Mouse (Mus musculus): ENCODE data around the gene Sulf2.

The Sulf2 gene

DNA sequence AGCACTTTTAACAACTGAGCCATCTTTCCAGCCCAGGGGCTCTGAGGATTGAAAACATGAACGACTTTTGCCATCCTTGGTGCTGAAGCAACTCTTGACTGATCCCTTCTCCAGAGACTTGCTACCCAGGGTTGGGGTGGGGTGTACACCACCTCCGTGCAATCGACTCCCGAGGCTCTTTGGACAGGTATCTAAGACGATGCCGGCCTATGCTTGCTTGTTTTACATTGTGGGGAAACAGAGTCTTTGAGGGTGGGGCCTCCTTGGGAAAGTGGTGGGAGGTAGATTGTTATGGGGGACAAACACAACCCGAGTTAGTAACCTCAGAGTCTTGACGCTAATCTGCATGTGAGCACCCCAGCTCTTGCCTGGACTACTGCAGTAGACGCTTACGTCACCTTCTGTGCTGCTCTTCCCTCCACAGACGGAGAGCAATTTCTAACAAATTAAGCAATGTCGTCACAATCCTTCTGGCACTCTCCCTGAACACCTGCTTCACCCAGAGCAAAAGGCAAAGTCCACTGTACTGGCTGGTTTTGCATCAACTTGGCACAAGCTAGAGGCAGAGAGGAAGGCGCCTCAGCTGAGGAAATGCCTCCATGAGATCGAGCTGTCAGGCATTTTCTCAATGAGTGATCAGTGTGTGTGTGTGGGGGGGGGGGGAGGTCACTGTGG, 33.6 kb downstream of the Sulf2 start:
- peak; percentile 59 for DNase-seq (ENCODE audit: extremely low read depth, low read depth, low spot score)

DNA sequence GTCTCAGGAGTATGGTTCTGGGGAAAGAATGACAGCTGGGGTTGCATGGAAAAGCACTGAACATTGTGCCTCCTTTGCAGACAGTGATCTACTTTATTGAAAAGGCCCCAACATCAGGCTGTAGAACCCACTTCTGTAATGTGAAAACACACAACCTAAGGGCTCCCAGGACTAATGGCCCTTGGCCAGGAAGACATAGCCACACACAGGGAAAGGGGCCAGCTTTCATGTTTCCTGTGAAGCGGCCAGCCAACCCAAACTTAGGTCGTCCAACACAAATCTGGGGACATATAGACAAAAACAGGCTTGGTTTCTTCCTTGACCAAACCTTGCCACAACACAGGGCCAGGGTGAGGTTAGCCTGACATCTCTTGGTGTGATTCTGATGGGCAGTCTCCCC, 35.5 kb downstream of the Sulf2 start:
- DNase-seq (ENCODE audit: extremely low read depth, low read depth, low spot score), result no peak

DNA sequence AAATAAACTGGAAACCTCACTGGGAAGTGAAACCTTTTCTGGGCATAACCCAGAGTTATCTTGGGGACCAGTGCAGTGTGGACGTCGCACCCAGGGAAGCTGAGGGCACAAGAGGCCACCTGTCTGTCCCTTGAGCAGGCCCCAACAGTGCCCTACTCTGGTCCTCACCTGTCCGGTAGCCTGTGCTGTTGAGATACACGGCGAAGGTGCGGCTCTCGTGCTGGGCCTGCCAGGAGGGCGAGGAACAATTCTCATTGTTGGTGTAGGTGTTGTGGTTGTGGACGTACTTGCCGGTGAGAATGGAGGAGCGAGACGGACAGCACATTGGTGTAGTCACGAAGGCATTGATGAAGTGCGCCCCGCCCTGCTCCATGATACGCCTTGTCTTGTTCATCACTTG, 38.8 kb downstream of the Sulf2 start:
- DNase-seq (ENCODE audit: extremely low read depth, low read depth, low spot score), result no peak

DNA sequence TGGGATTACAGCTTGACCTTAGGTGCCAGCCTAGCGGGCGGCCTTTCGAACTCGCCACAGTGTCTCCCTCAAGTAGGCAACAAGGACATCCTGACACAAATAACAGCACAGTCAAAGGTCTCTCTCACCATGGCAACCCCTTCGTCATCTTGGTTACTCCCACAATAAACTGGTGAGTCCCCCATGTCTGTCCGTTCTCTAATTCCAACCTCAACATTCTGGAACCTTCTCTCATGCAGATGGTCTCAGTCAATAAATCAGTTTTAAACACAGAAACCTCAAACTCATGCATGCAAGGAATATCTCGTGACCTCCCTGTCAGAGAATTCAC, 39.2 kb downstream of the Sulf2 start:
- no peak for DNase-seq (ENCODE audit: extremely low read depth, low read depth, low spot score)

DNA sequence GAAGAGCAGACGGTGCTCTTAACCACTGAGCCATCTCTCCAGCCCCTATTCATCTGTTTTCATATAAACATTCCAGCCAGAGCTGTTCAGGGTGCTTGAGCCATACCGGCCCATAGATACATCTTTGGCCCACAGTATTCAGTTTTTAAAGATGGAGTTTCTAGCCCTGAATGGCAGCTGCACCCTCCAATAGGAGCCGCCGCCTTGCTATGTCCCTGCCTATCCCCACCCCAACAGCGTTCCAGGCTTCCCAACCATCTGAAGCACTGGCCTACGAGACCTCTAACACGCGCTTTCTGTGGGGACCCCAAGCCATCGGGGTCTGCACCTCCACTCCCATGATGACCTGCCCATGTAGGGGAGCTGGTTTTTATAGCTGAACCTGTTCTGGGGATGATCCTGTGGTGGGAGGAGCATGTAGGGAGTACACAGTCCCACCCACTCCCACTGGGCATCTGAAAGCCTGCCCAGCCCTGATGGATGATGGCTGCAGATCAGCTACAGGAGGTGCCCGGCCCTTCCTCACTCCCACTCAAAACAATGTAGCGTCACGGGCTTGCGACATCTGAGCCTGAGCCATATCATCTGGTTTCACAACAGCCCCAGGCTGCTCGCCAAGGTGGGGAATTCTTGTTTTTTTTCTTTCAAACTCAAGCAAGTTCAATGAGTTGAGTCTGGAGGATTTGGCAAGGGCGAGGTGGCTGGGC, 39.7 kb downstream of the Sulf2 start:
- DNase-seq (ENCODE audit: extremely low read depth, low read depth, low spot score), result peak; percentile 47

DNA sequence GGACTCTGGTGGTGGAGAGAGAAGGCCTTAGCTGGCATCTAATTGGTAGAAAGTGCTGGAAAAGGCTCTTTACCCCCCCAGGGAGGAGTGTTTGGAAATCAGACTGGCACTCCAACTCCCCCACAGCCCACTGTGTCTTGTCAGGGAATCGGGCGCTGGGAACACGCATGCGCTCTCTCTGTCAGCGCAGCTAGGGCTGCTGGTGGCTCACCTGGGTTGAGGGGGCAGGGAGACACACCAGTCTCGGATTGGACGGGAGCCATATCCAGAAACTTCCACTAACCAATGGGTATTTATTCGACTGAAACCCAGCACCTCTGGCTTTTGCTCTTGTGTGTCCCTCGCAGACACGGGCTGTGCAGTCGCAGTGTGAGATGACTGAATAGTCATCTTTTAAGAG, 42.5 kb downstream of the Sulf2 start:
- DNase-seq (ENCODE audit: extremely low read depth, low read depth, low spot score), result no peak

DNA sequence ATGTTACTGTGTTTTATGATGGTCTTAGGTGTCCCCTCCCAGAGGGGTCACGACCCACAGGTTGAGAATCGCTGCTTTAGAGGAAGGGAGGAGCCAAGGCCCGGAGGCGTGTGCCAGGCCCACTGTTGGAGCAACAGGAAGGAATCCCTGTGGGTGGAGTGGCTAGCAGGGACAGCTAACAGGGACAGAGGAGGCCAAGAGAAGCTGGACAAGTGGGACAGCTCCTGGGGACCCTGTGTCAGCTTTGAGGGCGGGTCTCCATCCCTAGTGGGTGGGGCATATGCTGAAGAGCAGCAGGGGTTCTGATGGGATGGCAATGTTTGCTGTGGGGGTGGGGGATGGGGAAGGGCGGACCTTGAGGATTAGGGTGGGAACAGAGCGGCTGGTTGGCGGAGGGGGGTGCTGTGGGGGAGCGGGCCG, 43.6 kb downstream of the Sulf2 start:
- DNase-seq (ENCODE audit: extremely low read depth, low read depth, low spot score), result no peak

DNA sequence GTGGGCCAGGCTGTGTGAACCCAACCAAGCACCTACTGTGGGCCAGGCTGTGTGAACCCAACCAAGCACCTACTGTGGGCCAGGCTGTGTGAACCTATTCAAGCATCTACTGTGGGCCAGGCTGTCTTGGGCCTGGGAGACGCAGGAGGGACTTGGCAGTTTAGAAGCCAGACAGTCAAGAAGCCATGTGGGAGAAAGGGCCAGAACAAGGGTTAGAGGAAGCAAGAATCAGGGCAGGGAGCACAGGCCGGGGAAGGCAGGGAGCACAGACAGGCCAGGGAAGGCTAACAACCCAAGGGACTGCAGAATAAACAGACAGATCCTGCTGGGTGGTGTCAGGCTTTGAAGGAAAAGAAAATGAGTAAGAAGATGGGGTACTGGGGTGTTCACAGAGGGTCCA, 44.2 kb downstream of the Sulf2 start:
- DNase-seq (ENCODE audit: extremely low read depth, low read depth, low spot score), result no peak

DNA sequence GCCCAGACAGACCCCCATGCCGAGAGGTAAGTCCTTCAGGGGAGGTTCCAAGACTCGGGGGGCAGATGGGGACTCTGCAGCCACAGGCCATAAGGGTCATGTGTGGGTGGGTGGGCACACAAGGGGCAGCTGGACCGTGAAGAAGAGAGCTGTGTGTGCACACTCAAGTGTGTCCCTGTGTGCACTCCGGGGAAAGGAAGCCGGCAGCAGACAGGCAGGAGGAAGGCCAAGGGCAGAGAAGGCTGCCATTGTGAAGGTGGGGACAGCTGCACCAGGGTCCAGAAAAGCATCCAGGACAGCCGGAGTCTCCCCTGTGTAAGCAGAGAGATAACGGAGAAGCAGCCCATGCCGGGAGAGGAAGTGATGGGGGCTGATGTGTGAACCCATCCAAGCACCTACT, 44.7 kb downstream of the Sulf2 start:
- DNase-seq (ENCODE audit: extremely low read depth, low read depth, low spot score), result no peak

DNA sequence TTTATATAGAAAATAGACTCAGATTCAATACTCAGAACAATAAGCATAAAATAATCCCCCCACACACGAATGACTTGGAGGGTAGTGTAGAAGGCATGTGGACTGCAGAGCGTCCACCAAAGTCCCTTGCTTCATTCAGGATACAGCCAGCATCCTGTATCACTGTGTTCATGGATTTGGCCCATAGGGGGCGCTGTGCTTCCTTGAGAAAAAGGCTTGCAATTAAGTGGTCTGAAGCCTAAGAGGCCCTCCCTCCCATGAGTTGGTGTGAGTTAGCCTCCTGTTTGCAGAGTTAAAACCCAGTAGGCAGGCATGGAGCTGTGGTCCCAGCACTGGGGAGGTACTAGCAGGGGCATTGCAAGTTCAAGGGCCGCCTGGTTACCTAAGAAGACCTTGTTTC, 47.1 kb downstream of the Sulf2 start:
- DNase-seq (ENCODE audit: extremely low read depth, low read depth, low spot score), result no peak

DNA sequence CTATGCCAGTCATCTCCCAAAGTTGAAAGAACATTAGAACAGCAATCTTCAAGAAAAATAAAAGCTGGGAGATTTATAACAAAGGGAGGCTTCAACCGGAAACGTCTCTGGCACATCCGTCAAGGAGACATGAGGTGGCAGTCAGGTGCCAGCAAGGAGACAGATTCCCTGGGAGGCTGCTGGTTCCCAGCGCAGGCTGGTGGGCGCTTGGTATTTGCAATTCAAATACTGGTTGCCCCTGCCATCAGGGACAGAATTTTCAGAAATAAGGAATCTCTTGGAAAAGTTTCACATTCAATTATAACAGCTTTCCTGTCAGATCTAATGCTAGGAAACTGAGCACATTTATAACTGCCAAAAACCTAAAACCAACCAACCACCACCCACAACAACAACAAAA, 47.6 kb downstream of the Sulf2 start:
- DNase-seq (ENCODE audit: extremely low read depth, low read depth, low spot score), result no peak

DNA sequence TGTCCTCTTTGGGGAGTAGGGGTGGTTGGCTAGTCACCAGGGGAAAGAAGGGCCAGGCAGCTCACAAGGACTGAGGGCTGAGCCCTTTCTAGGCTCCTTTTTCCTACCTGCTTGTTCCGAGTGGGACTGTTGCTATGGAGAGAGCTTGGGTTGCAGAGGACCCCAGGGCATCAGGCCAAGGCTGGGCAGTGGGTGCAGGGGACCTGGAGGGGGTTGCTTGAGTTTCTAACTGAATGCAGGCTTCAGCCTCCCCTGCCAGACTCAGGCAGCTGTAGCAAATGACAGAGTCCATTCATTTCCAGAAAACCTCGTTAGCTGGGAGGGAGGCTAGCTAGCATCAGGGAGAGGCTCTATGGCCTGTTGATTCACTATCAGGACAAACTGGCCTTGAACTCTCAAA, 48.8 kb downstream of the Sulf2 start:
- no peak for DNase-seq (ENCODE audit: extremely low read depth, low read depth, low spot score)

DNA sequence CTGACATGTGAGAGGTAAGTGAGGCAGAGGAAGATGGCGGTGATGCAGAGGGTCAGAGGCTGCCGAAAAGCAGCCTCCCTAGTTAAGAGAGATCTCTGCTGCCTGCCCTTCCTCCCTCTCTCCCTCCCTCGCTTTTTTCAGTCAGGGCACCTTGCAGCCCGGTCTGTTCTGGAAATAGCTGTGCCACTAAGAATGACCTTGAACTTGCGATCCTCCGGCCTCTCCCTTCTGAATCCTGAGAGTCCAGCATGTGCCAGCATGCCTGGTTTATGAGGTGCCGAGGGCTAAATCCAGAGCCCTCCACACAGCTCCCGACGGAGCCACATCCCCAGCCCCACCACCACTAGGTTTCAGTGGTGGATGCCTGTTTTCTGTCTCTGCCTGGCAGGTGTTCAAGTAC, 49.6 kb downstream of the Sulf2 start:
- DNase-seq (ENCODE audit: extremely low read depth, low read depth, low spot score), result no peak

DNA sequence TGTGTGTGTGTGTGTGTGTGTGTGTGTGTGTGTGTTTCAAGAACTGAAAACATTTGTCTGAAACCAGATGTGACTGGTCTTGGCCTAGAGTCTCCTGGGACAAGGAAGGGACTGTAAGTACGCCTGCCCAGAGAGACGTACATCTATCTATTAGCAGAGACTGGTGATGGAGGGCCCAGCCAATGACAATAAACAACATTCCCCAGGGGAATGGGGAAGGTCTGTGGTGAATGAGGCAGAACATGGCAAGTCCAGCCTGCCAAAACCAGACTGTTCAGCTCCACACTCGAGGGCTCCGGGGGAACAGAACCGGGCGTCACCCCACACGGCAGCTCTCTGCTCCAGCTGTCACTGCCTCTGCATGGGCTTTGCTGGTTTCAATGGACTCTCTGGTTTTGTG, 52.6 kb downstream of the Sulf2 start:
- DNase-seq (ENCODE audit: extremely low read depth, low read depth, low spot score), result no peak

DNA sequence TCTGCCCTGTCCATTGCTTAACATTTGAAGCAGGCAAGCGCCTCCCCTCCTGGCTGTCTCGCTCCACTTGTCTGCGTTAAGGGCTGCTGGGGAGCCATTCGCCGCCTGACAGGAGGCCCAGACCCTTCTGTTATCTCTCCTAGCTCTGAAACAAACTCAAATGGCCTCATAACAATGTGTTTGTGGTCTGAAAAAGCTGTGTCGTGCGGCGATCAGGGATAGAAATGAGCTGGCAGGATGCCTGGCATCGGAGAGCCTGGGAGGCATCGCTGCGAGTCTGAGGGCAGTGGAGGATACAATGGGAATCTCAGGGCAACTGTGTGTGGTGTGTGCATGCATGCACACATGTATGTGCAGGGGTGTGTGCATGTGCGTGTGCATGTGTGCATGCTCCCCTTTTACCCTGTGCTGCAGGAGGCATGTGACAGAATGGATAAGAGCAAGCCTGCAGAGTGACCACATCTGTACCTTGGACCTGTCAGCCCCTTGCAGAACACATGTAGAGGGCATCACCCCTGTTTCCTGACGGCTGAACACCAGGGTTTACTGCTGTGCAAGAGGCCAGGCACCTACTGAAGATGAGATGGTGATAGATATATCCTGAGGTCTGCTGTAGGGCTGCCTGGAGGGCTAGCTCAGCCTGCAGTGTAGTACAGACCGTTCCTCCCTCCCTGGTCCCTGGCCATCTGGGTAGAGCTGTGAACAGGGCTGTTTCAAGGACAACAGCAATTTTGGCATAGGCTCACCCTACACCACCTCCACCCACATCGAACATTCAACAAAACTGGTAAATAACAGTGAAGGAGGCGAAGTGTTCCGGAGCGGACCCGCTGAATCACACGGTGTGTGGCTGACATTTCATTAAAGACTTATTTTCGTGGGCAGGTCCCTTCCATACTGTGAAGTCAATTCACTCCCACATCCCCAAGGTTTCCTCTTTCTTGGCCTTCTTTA, 54.9 kb downstream of the Sulf2 start:
- DNase-seq (ENCODE audit: extremely low read depth, low read depth, low spot score), result no peak

DNA sequence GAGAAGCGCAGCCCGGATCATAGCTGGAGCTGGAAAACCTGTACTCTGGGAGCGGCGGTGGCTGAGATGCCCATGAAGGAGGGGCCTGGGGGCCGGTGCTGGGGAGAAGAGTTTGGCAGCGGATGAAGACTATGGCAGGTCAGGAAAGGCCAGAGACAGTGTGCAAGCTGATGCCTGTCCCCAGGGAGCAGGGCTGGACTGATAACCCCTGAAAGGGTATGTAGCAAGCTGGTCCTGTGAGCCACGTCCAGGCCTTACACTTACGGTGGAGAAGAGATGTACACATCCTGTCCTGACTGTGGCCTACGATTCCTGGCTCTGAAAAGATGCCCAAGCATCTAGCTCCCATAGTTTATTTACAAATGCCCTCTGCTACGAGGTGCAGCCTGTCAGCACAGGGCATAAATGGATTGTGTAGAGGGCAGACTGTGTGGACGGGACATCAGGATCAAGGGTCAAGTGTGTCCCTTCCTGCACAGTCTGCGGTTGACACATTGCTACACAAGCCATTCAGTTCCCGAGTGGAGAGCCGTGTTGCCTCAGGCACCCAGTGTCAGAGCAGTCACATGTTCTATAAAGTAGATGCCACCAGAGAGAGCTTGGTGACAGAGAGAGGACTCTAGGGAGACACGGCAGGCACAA, 57.0 kb downstream of the Sulf2 start:
- no peak for DNase-seq (ENCODE audit: extremely low read depth, low read depth, low spot score)

DNA sequence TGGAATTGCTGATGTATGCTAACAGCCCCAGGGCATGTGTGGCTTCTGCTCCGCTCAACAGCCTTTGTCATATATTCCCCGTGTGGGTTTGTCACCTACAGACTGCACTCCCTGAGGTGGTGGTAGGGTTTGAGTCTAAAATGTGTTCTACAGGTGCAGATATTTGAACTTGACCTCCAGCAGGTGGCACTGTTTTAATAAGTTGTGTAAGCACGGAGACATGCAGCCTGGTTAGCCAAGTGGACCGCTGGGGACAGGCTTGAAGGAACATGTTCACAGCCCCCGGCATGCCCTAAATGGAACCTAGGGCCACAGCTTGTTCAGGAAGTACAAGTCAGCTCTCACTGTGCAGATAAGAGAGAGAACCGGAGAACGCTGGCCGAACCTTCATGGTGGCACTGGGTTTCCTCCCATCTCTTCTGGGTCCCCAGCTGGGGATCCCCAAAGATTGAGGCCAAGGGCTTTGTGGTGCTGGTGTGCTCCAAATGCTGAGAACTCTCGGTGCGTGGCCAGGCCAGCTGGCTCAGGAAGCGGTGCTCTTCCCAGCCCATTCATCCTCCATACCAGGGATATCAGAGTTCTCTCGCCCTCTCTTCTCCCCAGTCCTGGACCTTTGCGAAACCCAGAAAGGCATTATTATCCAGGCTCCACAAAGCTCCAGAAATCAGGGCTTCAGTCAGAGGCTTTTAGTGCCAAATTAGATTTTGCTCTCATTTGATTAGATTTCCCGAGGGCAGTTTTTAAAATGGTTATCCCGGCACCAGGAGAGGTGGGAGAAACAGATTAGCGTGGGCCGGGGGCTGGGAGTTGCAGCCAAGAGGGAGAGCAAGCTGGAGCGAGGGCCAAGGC, 57.8 kb downstream of the Sulf2 start:
- DNase-seq (ENCODE audit: extremely low read depth, low read depth, low spot score), result no peak

DNA sequence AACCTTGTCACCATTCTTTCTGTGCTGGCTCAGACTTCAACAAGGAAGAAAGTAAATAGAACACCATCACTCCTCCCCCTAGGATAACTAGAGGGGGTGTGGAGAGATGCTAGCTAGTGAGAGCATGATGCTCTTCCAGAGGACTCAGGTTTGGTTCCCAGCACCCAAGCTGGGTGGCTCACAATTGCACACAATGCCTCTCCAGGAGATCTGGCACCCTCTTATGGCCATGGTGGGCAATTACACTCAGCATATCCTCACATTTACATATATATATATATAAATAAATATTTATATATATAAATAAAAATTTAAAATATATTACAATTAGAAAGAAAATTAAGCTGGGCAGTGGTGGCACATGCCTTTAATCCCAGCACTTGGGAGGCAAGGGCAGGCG, 58.6 kb downstream of the Sulf2 start:
- DNase-seq (ENCODE audit: extremely low read depth, low read depth, low spot score), result no peak

DNA sequence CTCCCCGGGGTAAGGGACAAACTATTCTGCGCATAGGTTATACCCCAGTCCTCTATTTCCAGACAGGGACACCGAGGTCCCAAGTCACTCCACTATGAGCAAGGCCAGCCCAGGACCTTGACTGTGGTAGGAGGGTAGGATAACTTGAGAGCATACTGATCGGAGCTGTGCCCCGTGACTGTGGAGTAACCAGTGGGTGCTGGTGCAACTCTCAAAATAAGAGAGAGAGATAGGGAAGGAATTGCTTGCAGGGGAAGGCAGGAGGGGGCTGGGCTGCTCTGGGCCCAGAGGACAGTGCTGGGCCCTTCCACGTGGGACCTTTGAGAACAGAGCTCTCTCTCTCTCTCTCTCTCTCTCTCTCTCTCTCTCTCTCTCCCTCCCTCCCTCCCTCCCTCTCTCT, 59.2 kb downstream of the Sulf2 start:
- DNase-seq (ENCODE audit: extremely low read depth, low read depth, low spot score), result no peak

DNA sequence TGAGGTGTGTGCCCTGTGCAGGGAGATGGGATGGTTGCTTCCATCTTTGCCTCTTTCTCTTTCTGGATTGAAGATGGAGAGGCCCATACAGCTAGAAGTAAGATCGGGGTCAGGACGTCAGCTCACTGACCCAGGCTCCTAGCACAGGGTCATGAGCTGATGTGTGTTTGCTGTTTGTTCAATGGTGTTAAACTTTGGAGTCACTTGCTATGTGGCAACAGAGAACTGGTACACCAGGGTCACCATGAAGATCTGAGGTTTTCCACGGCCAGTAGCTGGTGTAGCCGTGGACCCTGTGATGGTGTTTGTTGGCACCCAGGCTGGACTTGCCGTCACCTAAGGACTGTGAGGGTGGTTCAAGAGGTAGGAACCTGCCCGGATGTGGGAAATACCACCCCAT, 63.1 kb downstream of the Sulf2 start:
- DNase-seq (ENCODE audit: extremely low read depth, low read depth, low spot score), result no peak

DNA sequence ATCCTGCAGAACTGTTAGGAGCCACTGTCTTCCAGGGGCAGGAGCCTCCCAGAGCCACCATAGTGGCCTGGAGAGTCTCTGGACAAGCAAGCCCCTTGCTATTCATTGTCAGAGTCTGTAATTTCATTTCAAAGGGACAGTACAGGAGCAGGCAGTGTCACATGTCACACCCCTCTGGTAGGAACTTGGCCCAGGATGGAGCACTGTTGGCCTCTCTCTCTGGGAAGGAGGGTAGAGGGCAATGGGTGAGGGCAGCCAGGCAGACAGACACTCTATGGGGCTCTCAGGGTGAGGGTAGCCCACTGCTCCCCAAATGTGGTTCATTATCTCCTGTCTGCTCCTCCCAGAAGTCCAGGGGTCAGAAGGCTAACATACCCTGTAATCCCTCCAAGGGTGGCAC, 63.9 kb downstream of the Sulf2 start:
- DNase-seq (ENCODE audit: extremely low read depth, low read depth, low spot score), result no peak
